Mouse (Mus musculus): ENCODE measurements around the gene Gm11237.
"Not testable (repeated sequence)": the region's sequence is repeated elsewhere in the genome, so short reads cannot be mapped to it uniquely, and the experiment has no call there.

The Gm11237 gene

DNA sequence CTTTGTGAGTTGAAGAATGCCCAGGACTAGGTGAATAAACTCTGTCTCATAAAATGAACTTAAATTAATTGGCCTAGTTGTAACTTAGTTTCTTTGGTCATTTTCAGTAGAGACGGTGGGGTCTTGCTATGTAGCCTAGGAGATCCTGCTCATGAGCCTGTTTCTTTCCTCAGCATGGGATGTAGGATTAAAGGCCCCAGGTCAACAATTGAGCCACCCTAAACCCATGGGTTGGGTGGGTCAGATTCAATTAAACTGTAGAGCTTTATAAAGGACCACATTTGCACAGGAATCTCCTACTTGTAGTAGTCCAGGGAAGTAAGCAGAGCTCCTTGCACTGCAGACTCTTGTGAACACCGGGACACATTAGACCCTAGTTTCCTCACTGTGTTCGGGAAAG, at the start of gene Gm11237:
Gene Gm11237 (plus strand): TSS at position 301 of the 400 bp plus-strand sequence.
- not testable (repeated sequence) for DNase-seq

DNA sequence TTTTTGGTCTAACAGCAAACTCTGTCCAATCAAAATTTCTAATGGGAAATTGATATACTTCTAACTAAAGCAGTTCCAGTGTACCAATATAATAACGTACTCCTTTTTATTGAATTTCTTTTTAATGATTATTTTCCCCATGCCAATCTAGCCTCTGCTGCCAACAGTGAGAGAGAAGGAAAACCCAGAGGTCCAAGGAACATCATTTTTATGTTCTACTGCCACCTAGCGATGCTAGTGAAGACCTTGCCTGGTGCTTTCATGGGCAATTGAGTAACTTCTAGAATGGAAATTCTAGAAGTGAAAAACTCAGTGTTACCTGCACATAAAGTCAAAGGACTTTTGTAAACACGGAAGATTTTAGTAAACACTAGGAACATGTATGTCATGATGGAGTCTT, 23.5 kb upstream of the Gm11237 start:
- DNase-seq = no peak

DNA sequence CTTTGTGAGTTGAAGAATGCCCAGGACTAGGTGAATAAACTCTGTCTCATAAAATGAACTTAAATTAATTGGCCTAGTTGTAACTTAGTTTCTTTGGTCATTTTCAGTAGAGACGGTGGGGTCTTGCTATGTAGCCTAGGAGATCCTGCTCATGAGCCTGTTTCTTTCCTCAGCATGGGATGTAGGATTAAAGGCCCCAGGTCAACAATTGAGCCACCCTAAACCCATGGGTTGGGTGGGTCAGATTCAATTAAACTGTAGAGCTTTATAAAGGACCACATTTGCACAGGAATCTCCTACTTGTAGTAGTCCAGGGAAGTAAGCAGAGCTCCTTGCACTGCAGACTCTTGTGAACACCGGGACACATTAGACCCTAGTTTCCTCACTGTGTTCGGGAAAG, 15.2 kb upstream of the Gm11237 start, which contains the start of gene Gm11238:
Gene Gm11238 (plus strand): TSS at position 301 of the 400 bp plus-strand sequence.
- not testable (repeated sequence) for DNase-seq

DNA sequence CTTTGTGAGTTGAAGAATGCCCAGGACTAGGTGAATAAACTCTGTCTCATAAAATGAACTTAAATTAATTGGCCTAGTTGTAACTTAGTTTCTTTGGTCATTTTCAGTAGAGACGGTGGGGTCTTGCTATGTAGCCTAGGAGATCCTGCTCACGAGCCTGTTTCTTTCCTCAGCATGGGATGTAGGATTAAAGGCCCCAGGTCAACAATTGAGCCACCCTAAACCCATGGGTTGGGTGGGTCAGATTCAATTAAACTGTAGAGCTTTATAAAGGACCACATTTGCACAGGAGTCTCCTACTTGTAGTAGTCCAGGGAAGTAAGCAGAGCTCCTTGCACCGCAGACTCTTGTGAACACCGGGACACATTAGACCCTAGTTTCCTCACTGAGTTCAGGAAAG, 15.0 kb downstream of the Gm11237 start, which contains the start of gene Gm11236:
Gene Gm11236 (plus strand): TSS at position 301 of the 400 bp plus-strand sequence.
- DNase-seq = not testable (repeated sequence)

DNA sequence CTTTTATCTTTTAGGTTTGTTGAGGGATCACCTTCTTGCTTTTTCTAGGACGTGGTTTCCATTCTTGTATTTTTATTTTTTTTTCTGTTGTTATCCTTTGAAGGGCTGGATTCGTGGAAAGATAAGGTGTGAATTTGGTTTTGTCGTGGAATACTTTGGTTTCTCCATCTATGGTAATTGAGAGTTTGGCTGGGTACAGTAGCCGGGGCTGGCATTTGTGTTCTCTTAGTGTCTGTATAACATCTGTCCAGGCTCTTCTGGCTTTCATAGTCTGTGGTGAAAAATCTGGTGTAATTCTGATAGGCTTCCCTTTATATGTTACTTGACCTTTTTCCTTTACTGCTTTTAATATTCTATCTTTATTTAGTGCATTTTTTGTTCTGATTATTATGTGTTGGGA, 39.1 kb downstream of the Gm11237 start:
- DNase-seq = not testable (repeated sequence)

DNA sequence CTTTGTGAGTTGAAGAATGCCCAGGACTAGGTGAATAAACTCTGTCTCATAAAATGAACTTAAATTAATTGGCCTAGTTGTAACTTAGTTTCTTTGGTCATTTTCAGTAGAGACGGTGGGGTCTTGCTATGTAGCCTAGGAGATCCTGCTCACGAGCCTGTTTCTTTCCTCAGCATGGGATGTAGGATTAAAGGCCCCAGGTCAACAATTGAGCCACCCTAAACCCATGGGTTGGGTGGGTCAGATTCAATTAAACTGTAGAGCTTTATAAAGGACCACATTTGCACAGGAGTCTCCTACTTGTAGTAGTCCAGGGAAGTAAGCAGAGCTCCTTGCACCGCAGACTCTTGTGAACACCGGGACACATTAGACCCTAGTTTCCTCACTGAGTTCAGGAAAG, 45.3 kb downstream of the Gm11237 start, which contains the start of gene Gm11239:
Gene Gm11239 (plus strand): TSS at position 301 of the 400 bp plus-strand sequence.
- not testable (repeated sequence) for DNase-seq

Data from B cell, adult 2 months (primary cell).